Mouse (Mus musculus): ENCODE data around the gene Rnf26.

DNA sequence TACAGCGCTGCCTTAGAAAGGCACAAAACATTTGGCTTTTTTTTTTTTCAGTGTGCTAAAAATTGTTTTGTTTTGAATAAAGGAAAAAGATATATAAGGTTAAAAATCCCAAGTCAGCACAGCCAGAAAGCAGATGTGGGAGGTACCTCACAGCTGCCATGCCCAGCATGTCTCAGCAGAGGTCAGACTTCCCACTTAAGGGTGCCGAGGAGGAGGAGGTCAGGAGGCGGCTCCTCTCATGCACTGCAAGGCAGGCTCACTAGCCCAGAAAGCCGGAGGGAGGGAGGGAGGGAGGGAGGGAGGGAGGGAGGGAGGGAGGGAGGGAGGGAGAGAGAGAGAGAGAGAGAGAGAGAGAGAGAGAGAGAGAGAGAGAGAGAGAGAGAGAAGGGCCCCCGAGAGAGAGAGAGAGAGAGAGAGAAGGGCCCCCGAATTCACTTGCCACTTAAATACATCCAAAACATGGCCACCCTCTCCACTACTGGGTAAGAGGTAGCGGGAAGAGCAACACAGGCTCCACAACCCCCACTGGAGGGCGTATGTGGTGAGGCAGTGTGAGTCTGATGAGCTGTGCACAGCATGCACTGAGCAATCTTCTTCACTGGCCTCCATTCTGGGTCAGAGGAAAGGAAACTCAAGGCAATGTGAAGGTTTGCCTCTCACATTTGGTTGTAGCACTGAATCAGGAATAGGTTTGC, 30.9 kb upstream of the Rnf26 start:
- TF ChIP-seq ZC3H11A (IDR thresholded peaks at IDR 0.05; ENCODE audit: borderline replicate concordance, low read depth, low read length), result no peak
- no peak for TF ChIP-seq MAFK (IDR thresholded peaks at IDR 0.05; ENCODE audit: insufficient read depth, low read depth, low read length)
- TF ChIP-seq HCFC1 (IDR thresholded peaks at IDR 0.05; ENCODE audit: borderline replicate concordance, insufficient read depth, low read length), result no peak
- no peak for TF ChIP-seq CHD2 (IDR thresholded peaks at IDR 0.05; ENCODE audit: low read depth, low read length)
- TF ChIP-seq ZNF384 (IDR thresholded peaks at IDR 0.05; ENCODE audit: low read depth, low read length), result no peak
